Mouse (Mus musculus) adrenal gland, adult 18-20 months (tissue): ENCODE data around the gene Gatb. TPM values are rescaled to one million over a fixed set of nuclear protein-coding genes. Genes with fewer than 3 reads are reported as not detected.

Experiments used
- DNase-seq, 2 experiments: peaks; one replicate each; pipeline ENCODE4 v3.0.0; 2021 to 2022; ENCODE audit warnings: low spot score in 2 of 2
- total RNA-seq, 2 experiments: library from RNA; stranded (reverse); gene quantifications; 1 replicate in 1 of 2; 2 replicates in 1 of 2; pipeline ENCODE4 v1.2.3; 2021

The Gatb gene
- total RNA-seq, 2 experiments from 2014 or later = 47.1 to 52.0 TPM

DNA sequence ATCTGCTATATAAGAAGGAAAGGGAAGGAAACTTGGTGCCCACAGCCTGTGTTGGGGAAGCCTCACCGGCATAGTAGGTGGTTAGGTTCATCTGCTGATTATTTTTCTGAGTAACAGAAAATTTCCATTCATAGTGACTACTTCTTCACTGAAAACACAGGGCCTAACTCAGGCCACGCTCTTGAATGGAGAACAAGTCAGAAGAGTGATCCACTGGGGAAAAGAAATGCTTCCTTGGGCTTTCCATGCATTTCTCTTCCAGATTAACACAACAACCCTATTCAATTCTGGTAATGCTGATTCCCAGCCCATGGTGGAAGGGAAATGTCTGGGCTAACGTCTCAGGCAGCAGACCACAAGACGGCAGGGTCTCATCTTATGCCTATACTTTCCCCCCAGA is 124.6 kb downstream of the Gatb start:
- no peak for DNase-seq

DNA sequence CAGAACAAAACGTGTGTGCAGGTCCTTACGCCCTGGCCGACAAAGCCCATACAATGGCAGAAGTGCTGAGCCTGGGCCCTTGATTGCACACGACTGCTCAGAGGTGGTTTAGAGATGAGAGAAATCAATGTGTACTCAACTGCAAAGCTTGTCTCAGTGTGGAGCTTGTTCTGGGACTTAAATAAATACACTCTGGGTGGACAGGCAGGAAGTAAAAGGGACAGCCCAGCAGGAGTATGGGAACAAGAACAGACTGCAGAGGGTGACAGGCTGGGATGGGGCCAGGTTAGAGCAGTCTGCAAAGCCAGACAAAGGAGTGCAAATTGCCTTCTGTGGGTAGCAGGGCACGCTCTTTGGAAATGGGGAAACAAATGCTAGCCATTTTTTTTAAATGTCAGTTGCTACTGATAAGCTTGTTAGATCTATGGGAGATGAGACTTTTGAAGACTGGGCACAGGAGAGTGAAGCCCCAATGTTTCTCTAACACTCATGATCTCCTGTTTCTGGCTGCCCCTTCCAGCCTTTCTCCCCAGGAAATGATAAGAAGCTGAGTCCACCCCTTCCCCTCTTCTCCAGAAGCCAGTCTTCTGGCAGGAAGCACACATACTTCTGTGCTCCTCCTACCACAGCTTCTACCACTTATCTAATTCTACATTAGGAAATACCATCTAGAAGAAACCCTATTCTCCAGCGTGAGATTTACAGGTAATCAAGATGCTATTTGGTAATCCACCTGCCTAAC is 129.4 kb downstream of the Gatb start:
- DNase-seq = no peak

Other genes starting within 250 kb of the Gatb start
- 1 to 10 TPM; 6.8 to 7.2 TPM for gene Fam160a1, start 243.2 kb downstream of the Gatb start, total RNA-seq